Mouse (Mus musculus) testis, adult 2 months (tissue): ENCODE data around the gene Dbp.

ENCODE experiments used
- CTCF ChIP-seq: fragments of 200-500 bp; IDR thresholded peaks from 2 replicates; pipeline ENCODE4 v1.5.1; 2012; ENCODE audit warnings: low read depth, mild to moderate bottlenecking, inconsistent platforms, low read length, moderate library complexity; ENCODE audit not compliant: control insufficient read depth, insufficient read depth, insufficient replicate concordance
- POLR2A ChIP-seq: fragments of 200-500 bp; IDR thresholded peaks from 2 replicates; pipeline ENCODE4 v1.6.1; 2012; ENCODE audit warnings: low read depth, mild to moderate bottlenecking, inconsistent platforms, low read length, moderate library complexity; ENCODE audit not compliant: control insufficient read depth

DNA sequence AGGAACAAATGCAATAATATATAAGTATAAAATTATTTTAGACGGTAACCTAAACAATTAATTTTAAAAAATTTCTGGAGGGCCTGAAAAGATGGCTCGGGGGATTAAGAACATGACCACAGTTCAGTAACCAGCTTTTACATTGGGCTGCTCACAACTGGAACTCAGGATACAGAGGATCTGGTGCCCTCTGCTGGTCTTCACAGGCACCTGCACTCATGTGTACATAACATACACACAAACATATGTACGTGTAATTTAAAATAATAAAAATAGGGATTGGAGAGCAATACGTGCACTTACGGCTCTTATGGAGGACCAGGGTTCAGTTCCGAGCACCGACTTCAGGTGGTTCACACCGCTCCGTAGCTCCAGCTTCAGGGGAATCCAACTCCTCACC, 36.0 kb upstream of the Dbp start:
- TF ChIP-seq CTCF (no peak), POLR2A (no peak)
